ENCODE assay signal across 17 mouse cellular contexts in the genomic region with DNA sequence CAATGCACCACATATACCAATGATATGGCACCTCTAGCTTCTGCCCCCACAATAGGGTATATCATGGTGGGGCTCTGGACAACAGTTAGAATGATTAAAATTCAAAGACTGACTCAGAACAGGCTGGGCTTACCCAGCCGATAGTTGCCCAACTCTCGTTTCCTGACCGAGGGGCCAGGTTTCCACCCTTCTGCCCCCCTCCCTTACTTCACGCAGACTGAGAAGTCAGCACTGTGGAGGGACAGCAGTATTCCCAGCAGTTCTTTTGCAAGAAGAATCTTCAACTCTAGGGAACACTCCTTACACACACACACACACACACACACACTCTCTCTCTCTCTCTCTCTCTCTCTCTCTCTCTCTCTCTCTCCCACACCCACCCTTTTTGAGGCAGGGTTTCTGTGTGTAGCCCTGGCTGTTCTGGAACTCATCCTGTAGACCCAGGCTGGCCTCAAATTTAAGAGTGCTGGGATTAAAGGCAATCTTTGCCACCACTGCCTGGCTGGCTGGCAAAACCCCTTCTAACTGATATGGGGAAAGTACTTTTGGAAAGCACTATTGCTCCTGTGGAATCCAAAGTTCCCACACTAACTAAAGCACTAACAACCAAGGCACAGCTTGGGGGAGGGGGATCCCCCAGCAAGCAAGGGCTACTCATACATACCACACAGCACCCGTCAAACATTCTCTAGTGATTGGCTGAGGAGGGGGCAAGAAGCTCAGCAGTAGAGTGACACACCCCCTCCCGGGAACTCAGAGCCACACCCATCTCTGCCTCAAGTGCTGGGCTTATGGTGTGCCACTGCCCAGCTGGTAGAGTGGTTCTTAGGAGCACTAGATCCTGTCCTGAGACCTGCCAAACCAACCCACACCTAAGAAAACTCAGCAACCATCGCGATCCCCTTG. TPM values are rescaled to one million over a fixed set of nuclear protein-coding genes. Genes with fewer than 3 reads are reported as not detected.
DNase-seq lines count a peak whose midpoint lies in the region; ATAC-seq and TF ChIP-seq lines count a peak whose summit lies in the region.
"Had no signal": no experiment of that assay in that cellular context is flagged by ENCODE, and none has a peak within 500 bp of the region (broad histone marks: within the 10 kb centered on the region; RNA-seq: fewer than 3 reads in every experiment).

No protein-coding gene starts in this region.

- no peak overlapping the region for H3K4me3 ChIP-seq in heart, embryonic 12.5 days
- no peak overlapping the region for H3K4me3 ChIP-seq in liver, postnatal 0 days (ENCODE audit: low read depth, low read length)
- H3K4me3 ChIP-seq in liver, embryonic 12.5 days = no peak overlapping the region
- H3K4me3 ChIP-seq in bone marrow macrophage, adult 2 months (ENCODE audit: insufficient read depth, low read length) = no peak overlapping the region
- H3K4me3 ChIP-seq: midbrain, embryonic 13.5 days; neural tube, embryonic 13.5 days had no signal

- TF ChIP-seq POLR2A in bone marrow macrophage, adult 2 months (IDR thresholded peaks at IDR 0.05; ENCODE audit: borderline replicate concordance, low read depth, low read length) = no peak

- TF ChIP-seq CTCF in liver, postnatal 0 days (IDR thresholded peaks at IDR 0.05; ENCODE audit: low read depth) = no peak
- TF ChIP-seq CTCF in bone marrow macrophage, adult 2 months (IDR thresholded peaks at IDR 0.05; ENCODE audit: low read depth, low read length) = no peak

- 53% methylated on average over 8 of the region's 8 CpGs for WGBS in heart, embryonic 12.5 days
- WGBS in liver, postnatal 0 days (ENCODE audit: insufficient replicate concordance) = 43% methylated on average over 8 of the region's 8 CpGs
- WGBS in liver, embryonic 12.5 days (ENCODE audit: insufficient replicate concordance) = 44% methylated on average over 8 of the region's 8 CpGs

- no peak for ATAC-seq in heart, embryonic 12.5 days (ENCODE audit: insufficient number of reproducible peaks, low FRiP score)
- no peak for ATAC-seq in liver, postnatal 0 days
- no peak for ATAC-seq in liver, embryonic 12.5 days
- ATAC-seq: CD4-positive, CD25-positive, alpha-beta regulatory T cell, adult 4 months; midbrain, embryonic 13.5 days; Patski had no signal

- DNase-seq in heart, postnatal 10 days = no peak
- DNase-seq in liver, postnatal 0 days = no peak
- DNase-seq in lung, postnatal 10 days = peak; percentile 62
- no peak for DNase-seq in Muller cell, postnatal 12 days (ENCODE audit: inconsistent ontology term)
- no peak for DNase-seq in frontal cortex, adult 2 months (ENCODE audit: extremely low spot score in 1 of 2, low spot score in 1 of 2)
- DNase-seq: cerebellum, postnatal 25 days; kidney, adult 11 months; kidney, postnatal 36 days had no signal

- H3K9ac ChIP-seq in heart, embryonic 12.5 days = no peak overlapping the region
- H3K9ac ChIP-seq in liver, postnatal 0 days (replicated peaks) = 0 out of 2 replicates have a peak overlapping the region, but pooled peaks have one; percentile 21
- no peak overlapping the region for H3K9ac ChIP-seq in liver, embryonic 12.5 days
- H3K9ac ChIP-seq: liver, embryonic 14.5 days; midbrain, embryonic 13.5 days had no signal

- H3K4me2 ChIP-seq in heart, embryonic 12.5 days = no peak overlapping the region
- H3K4me2 ChIP-seq in liver, postnatal 0 days (ENCODE audit: low read depth, low read length) = no peak overlapping the region
- H3K4me2 ChIP-seq in liver, embryonic 12.5 days = no peak overlapping the region
- H3K4me2 ChIP-seq: midbrain, embryonic 13.5 days; neural tube, embryonic 13.5 days had no signal

- H3K27me3 ChIP-seq in heart, embryonic 12.5 days (replicated peaks) = no peaks in the 10 kb centered on the region
- no peaks in the 10 kb centered on the region; the same call in 1 of the 2 replicates for H3K27me3 ChIP-seq in liver, postnatal 0 days (ENCODE audit: insufficient read depth, low read length)
- H3K27me3 ChIP-seq in liver, embryonic 12.5 days (replicated peaks) = no peaks in the 10 kb centered on the region
- H3K27me3 ChIP-seq: midbrain, embryonic 13.5 days; neural tube, embryonic 13.5 days; Patski had no signal

- H3K4me1 ChIP-seq in heart, embryonic 12.5 days (replicated peaks) = peaks cover 35% of the 10 kb centered on the region
- H3K4me1 ChIP-seq in liver, postnatal 0 days (ENCODE audit: insufficient read depth) = peaks cover 38% of the 10 kb centered on the region
- H3K4me1 ChIP-seq in liver, embryonic 12.5 days = peaks cover 64% of the 10 kb centered on the region
- H3K4me1 ChIP-seq in bone marrow macrophage, adult 2 months (ENCODE audit: control insufficient read depth, insufficient read depth, low read length) = peaks cover 53% of the 10 kb centered on the region

- peak overlapping the region; percentile 0; the same call in 1 of the 2 replicates for H3K27ac ChIP-seq in heart, embryonic 12.5 days (ENCODE audit: poor library complexity, severe bottlenecking)
- no peak overlapping the region for H3K27ac ChIP-seq in liver, postnatal 0 days (ENCODE audit: low read depth)
- H3K27ac ChIP-seq in liver, embryonic 12.5 days = no peak overlapping the region
- H3K27ac ChIP-seq in bone marrow macrophage, adult 2 months (ENCODE audit: insufficient read depth, low read depth, low read length) = peak overlapping the region; percentile 36
- H3K27ac ChIP-seq: liver, embryonic 14.5 days; midbrain, embryonic 13.5 days had no signal

- intact Hi-C loops in heart, postnatal 10 days (cut with DNase I) = no loop called here

- TF ChIP-seq EP300 in liver, postnatal 0 days (IDR thresholded peaks at IDR 0.05; ENCODE audit: low read depth) = no peak

- no peaks in the 10 kb centered on the region for H3K9me3 ChIP-seq in heart, embryonic 12.5 days (replicated peaks)
- H3K9me3 ChIP-seq in liver, postnatal 0 days (ENCODE audit: low read length) = no peaks in the 10 kb centered on the region
- H3K9me3 ChIP-seq in liver, embryonic 12.5 days (replicated peaks) = no peaks in the 10 kb centered on the region
- H3K9me3 ChIP-seq: midbrain, embryonic 13.5 days; neural tube, embryonic 13.5 days had no signal

- peaks cover 38% of the 10 kb centered on the region for H3K36me3 ChIP-seq in heart, embryonic 12.5 days
- peaks cover 19% of the 10 kb centered on the region for H3K36me3 ChIP-seq in liver, postnatal 0 days (replicated peaks; ENCODE audit: insufficient read depth, low read length)
- peaks cover 45% of the 10 kb centered on the region for H3K36me3 ChIP-seq in liver, embryonic 12.5 days

RNA-seq across cellular contexts. Expression of a gene that starts 17.9 kb away (rescaled TPM):
- polyA plus RNA-seq in heart, embryonic 12.5 days (2016; fragmentation: Nextera tagmentation; extraction: Ambion mirVana) = 916 and 1,021 TPM in 2 replicates
- 100 to 1,000 TPM; 304 to 329 TPM for total RNA-seq in heart, postnatal 10 days (2021)
- polyA plus RNA-seq in liver, postnatal 0 days (2015; fragmentation: Nextera tagmentation; extraction: Ambion mirVana) = 4.5 and 9.1 TPM in 2 replicates
- 7.4 TPM in 2 replicates for polyA plus RNA-seq in liver, embryonic 12.5 days (2016; fragmentation: Nextera tagmentation; extraction: Ambion mirVana)
- 0.80 and 1.8 TPM in 2 replicates for polyA plus RNA-seq in bone marrow macrophage, adult 2 months (2012; ENCODE audit: insufficient read depth, insufficient read length, missing spikeins)
- 29.6 and 40.7 TPM in 2 replicates for polyA plus RNA-seq in frontal cortex, adult 2 months (2012; rRNA removed)
- total RNA-seq: hematopoietic stem cell, adult 5-6 weeks had no signal

RNA-seq across cellular contexts. Expression of a gene that starts 28.8 kb away (rescaled TPM):
- 214 and 222 TPM in 2 replicates for polyA plus RNA-seq in heart, embryonic 12.5 days (2016; fragmentation: Nextera tagmentation; extraction: Ambion mirVana)
- 100 to 1,000 TPM; 321 to 334 TPM for total RNA-seq in heart, postnatal 10 days (2021)
- polyA plus RNA-seq in liver, postnatal 0 days (2015; fragmentation: Nextera tagmentation; extraction: Ambion mirVana) = 56.7 and 66.8 TPM in 2 replicates
- polyA plus RNA-seq in liver, embryonic 12.5 days (2016; fragmentation: Nextera tagmentation; extraction: Ambion mirVana) = 121 and 128 TPM in 2 replicates
- 151 and 157 TPM in 2 replicates for polyA plus RNA-seq in bone marrow macrophage, adult 2 months (2012; ENCODE audit: insufficient read depth, insufficient read length, missing spikeins)
- 528 and 551 TPM in 2 replicates for polyA plus RNA-seq in frontal cortex, adult 2 months (2012; rRNA removed)

Comparison
In these comparisons a context has a peak if more than half of its experiments do, and no peak if none do; other contexts are left out.
1. H3K27ac ChIP-seq: peak in heart, embryonic 12.5 days (single experiment) and bone marrow macrophage, adult 2 months (single experiment); none in liver, postnatal 0 days (single experiment) and liver, embryonic 12.5 days (single experiment).
2. RNA of a gene that starts 17.9 kb away (polyA plus RNA-seq): 916 to 1,021 TPM in heart, embryonic 12.5 days; 29.6 to 40.7 TPM in frontal cortex, adult 2 months, 7.4 TPM in liver, embryonic 12.5 days, 4.5 to 9.1 TPM in liver, postnatal 0 days and 0.80 to 1.8 TPM in bone marrow macrophage, adult 2 months; every median in the first group is over 10 times any median in the second.